ENCODE assay signal across 22 mouse cellular contexts in genomic region chr9:51931054-51931690, GRCm38 (mm10). TPM values are rescaled to one million over a fixed set of nuclear protein-coding genes. Genes with fewer than 3 reads are reported as not detected.
DNase-seq lines count a peak whose midpoint lies in the region; ATAC-seq and TF ChIP-seq lines count a peak whose summit lies in the region.
"Had no signal": no experiment of that assay in that cellular context is flagged by ENCODE, and none has a peak within 500 bp of the region (broad histone marks: within the 10 kb centered on the region; RNA-seq: fewer than 3 reads in every experiment).

No protein-coding gene starts in this region.

- no peak overlapping the region for H3K4me3 ChIP-seq in lung, embryonic 14.5 days (ENCODE audit: low read depth, low read length)
- H3K4me3 ChIP-seq: embryonic facial prominence, embryonic 13.5 days; forebrain, embryonic 15.5 days; hindbrain, embryonic 12.5 days; layer of hippocampus, adult 2 months; megakaryocyte, embryonic 14.5 days; neural tube, embryonic 13.5 days had no signal

- H3K27ac ChIP-seq in lung, embryonic 14.5 days (ENCODE audit: low read depth): peak overlapping the region; percentile 85
- H3K27ac ChIP-seq: embryonic facial prominence, embryonic 13.5 days; forebrain, embryonic 15.5 days; hindbrain, embryonic 12.5 days; layer of hippocampus, adult 2 months; neural tube, embryonic 13.5 days had no signal

- 61% methylated on average over 7 of the region's 7 CpGs for WGBS in lung, embryonic 14.5 days

- H3K36me3 ChIP-seq in lung, embryonic 14.5 days (ENCODE audit: insufficient read depth): no peaks in the 10 kb centered on the region
- H3K36me3 ChIP-seq: embryonic facial prominence, embryonic 13.5 days; forebrain, embryonic 15.5 days; hindbrain, embryonic 12.5 days; neural tube, embryonic 13.5 days had no signal

- H3K9me3 ChIP-seq in lung, embryonic 14.5 days (ENCODE audit: low read depth, low read length): no peaks in the 10 kb centered on the region
- H3K9me3 ChIP-seq: embryonic facial prominence, embryonic 13.5 days; forebrain, embryonic 15.5 days; hindbrain, embryonic 12.5 days; megakaryocyte, embryonic 14.5 days; neural tube, embryonic 13.5 days had no signal

- H3K27me3 ChIP-seq in lung, embryonic 14.5 days (ENCODE audit: insufficient read depth, low read length): no peaks in the 10 kb centered on the region
- H3K27me3 ChIP-seq: embryonic facial prominence, embryonic 13.5 days; forebrain, embryonic 15.5 days; hindbrain, embryonic 12.5 days; neural tube, embryonic 13.5 days had no signal

- TF ChIP-seq CTCF in lung, embryonic 14.5 days (IDR thresholded peaks at IDR 0.05; ENCODE audit: low read depth): no peak

- peaks cover 15% of the 10 kb centered on the region for H3K4me1 ChIP-seq in lung, embryonic 14.5 days (ENCODE audit: insufficient read depth)
- H3K4me1 ChIP-seq: forebrain, embryonic 15.5 days had no signal

- no peak overlapping the region for H3K9ac ChIP-seq in lung, embryonic 14.5 days
- H3K9ac ChIP-seq: embryonic facial prominence, embryonic 13.5 days; forebrain, embryonic 15.5 days; hindbrain, embryonic 12.5 days; neural tube, embryonic 13.5 days had no signal

- ATAC-seq in lung, embryonic 14.5 days (ENCODE audit: insufficient read depth): no peak
- ATAC-seq: forebrain, embryonic 15.5 days; inflammation-experienced regulatory T-cells, adult 6 months had no signal

- no peak overlapping the region for H3K4me2 ChIP-seq in lung, embryonic 14.5 days
- H3K4me2 ChIP-seq: embryonic facial prominence, embryonic 13.5 days; forebrain, embryonic 15.5 days; heart, embryonic 11.5 days; hindbrain, embryonic 12.5 days; neural tube, embryonic 13.5 days had no signal

- DNase-seq in lung, embryonic 14.5 days: peak; percentile 56
- no peak for DNase-seq in lung, postnatal 36 days
- peak; percentile 10 for DNase-seq in urinary bladder, postnatal 14 days (ENCODE audit: low spot score)
- DNase-seq in urinary bladder, adult 2 months (ENCODE audit: low spot score): no peak
- DNase-seq in adrenal gland, adult 8-10 months: peak; percentile 69
- no peak for DNase-seq in cerebellum, postnatal 25 days
- DNase-seq in gastrocnemius, postnatal 25 days: no peak
- DNase-seq: cerebellum, adult 9-10 months; heart, postnatal 14 days; kidney, adult 2 months; kidney, postnatal 14 days; layer of hippocampus, postnatal 36 days; midbrain, embryonic 14.5 days; thymus, adult 2 months had no signal

RNA-seq across cellular contexts. Expression of gene Fdx1, which starts 32.2 kb away (rescaled TPM):
- polyA plus RNA-seq in lung, embryonic 14.5 days (2014; fragmentation: Nextera tagmentation; extraction: Ambion mirVana): 98.5 and 101 TPM in 2 replicates
- polyA plus RNA-seq in urinary bladder, adult 2 months (2012; rRNA removed): 56.6 and 68.7 TPM in 2 replicates
- 1,000 to 10,000 TPM; 1,389 to 2,039 (median 1,779) TPM for total RNA-seq in adrenal gland, adult 8-10 months (2022)
- total RNA-seq in gastrocnemius, postnatal 25 days (2021): 10 to 100 TPM; 42.1 to 48.2 TPM

Comparison
In these comparisons a context has a peak if more than half of its experiments do, and no peak if none do; other contexts are left out.
1. DNase-seq: peak in lung, embryonic 14.5 days (single experiment), urinary bladder, postnatal 14 days (single experiment) and adrenal gland, adult 8-10 months (single experiment); none in lung, postnatal 36 days (single experiment), urinary bladder, adult 2 months (single experiment), cerebellum, postnatal 25 days (0 of 2) and gastrocnemius, postnatal 25 days (single experiment).
2. RNA of gene Fdx1, which starts 32.2 kb away (total RNA-seq): 1,389 to 2,039 TPM in adrenal gland, adult 8-10 months; 42.1 to 48.2 TPM in gastrocnemius, postnatal 25 days; every median in the first group is over 10 times any median in the second.